Mouse (Mus musculus) forebrain, embryonic 14.5 days (tissue): ENCODE results near the gene 1810062G17Rik. TPM values are rescaled to one million over a fixed set of nuclear protein-coding genes. Genes with fewer than 3 reads are reported as not detected.

ENCODE experiments used
- ATAC-seq: fragments of 200-750 bp; cut with Nextera tagmentation; 2 replicates; pipeline ENCODE4 v1.8.0; 2017; ENCODE audit warnings: mild to moderate bottlenecking, moderate library complexity
- DNase-seq: peaks from one replicate; pipeline ENCODE4 v3.0.0-alpha.2; 2015; ENCODE audit warnings: low spot score
- H3K27ac ChIP-seq: fragments of 300-500 bp; sonication (generic); 2 replicates; pipeline ENCODE4 v1.5.1; 2014; ENCODE audit warnings: low read depth, mild to moderate bottlenecking, control low read depth, low read length, moderate library complexity
- H3K27me3 ChIP-seq: fragments of 300-500 bp; sonication (generic); replicated peaks from 2 replicates; pipeline ENCODE4 v1.6.1; 2014; ENCODE audit warnings: low read length, control low read depth, mixed read lengths; ENCODE audit not compliant: control insufficient read depth, insufficient read depth
- H3K36me3 ChIP-seq: fragments of 300-500 bp; sonication (generic); 2 replicates; pipeline ENCODE4 v1.6.1; 2014; ENCODE audit warnings: low read length, control low read depth; ENCODE audit not compliant: control insufficient read depth, insufficient read depth
- H3K4me1 ChIP-seq: fragments of 300-500 bp; sonication (generic); 2 replicates; pipeline ENCODE4 v1.6.1; 2014; ENCODE audit warnings: antibody characterized with exemption, low read length, control low read depth; ENCODE audit not compliant: control insufficient read depth, insufficient read depth
- H3K4me2 ChIP-seq: fragments of 300-500 bp; sonication (generic); 2 replicates; pipeline ENCODE4 v1.6.1; 2014; ENCODE audit warnings: mild to moderate bottlenecking, control low read depth, low read length
- H3K4me3 ChIP-seq: fragments of 300-500 bp; sonication (generic); 2 replicates; pipeline ENCODE4 v1.5.1; 2014; ENCODE audit warnings: low read depth, low read length, control low read depth
- H3K9ac ChIP-seq: fragments of 300-500 bp; sonication (generic); 2 replicates; pipeline ENCODE4 v1.6.1; 2014; ENCODE audit warnings: mild to moderate bottlenecking, low read length, control low read depth, moderate library complexity
- H3K9me3 ChIP-seq: fragments of 300-500 bp; sonication (generic); replicated peaks from 2 replicates; pipeline ENCODE4 v1.6.1; 2016; ENCODE audit warnings: low read length, control low read depth, mixed read lengths; ENCODE audit not compliant: control insufficient read depth
- WGBS: fragments of 180-500 bp; shearing (Covaris S2); extraction: QIAGEN DNeasy Blood & Tissue Kit; methylation state at CpG from one replicate; pipeline ENCODE4 v1.1.7; 2014; 5-methylcytosine and 5-hydroxymethylcytosine counted together
- polyA plus RNA-seq: library from polyadenylated mRNA; unstranded; fragments of >200 nt; fragmentation: Nextera tagmentation; extraction: Ambion mirVana; gene quantifications from 2 replicates; pipeline ENCODE4 v1.2.1, GENCODE M21; 2014

The 1810062G17Rik gene
- polyA plus RNA-seq, 1 experiment from 2014 or later: not detected

- ATAC-seq (no peak), DNase-seq (no peak)
- Histone ChIP-seq H3K27ac (no peak overlapping the region), H3K4me3 (no peak overlapping the region), H3K36me3 (no peaks in the 10 kb centered on the region), H3K9ac (no peak overlapping the region), H3K27me3 (no peaks in the 10 kb centered on the region), H3K4me1 (no peaks in the 10 kb centered on the region), H3K4me2 (no peak overlapping the region), H3K9me3 (no peaks in the 10 kb centered on the region)
- WGBS: 81% methylated on average over 1 of the region's 1 CpGs
These were observed 23.2 kb upstream of the 1810062G17Rik start for GRCm38 (mm10) chr3:36452502-36452901.

- 94% methylated on average over 8 of the region's 8 CpGs for WGBS
- no peak overlapping the region for H3K4me2 ChIP-seq
- no peak for ATAC-seq
- no peak for DNase-seq
- no peaks in the 10 kb centered on the region for H3K36me3 ChIP-seq
- H3K27me3 ChIP-seq: no peaks in the 10 kb centered on the region
- no peaks in the 10 kb centered on the region for H3K4me1 ChIP-seq
- no peaks in the 10 kb centered on the region for H3K9me3 ChIP-seq
- H3K4me3 ChIP-seq: no peak overlapping the region
- H3K9ac ChIP-seq: no peak overlapping the region
- no peak overlapping the region for H3K27ac ChIP-seq
These were observed 20.6 kb upstream of the 1810062G17Rik start for GRCm38 (mm10) chr3:36455124-36455523.

- Histone ChIP-seq H3K9ac (no peak overlapping the region), H3K4me2 (no peak overlapping the region), H3K4me3 (no peak overlapping the region), H3K27me3 (no peaks in the 10 kb centered on the region), H3K27ac (no peak overlapping the region), H3K4me1 (no peaks in the 10 kb centered on the region), H3K9me3 (no peaks in the 10 kb centered on the region), H3K36me3 (no peaks in the 10 kb centered on the region)
- DNase-seq (no peak), ATAC-seq (no peak)
- 87% methylated on average over 3 of the region's 3 CpGs for WGBS
These were observed 20.2 kb upstream of the 1810062G17Rik start for GRCm38 (mm10) chr3:36455566-36455965.

- WGBS: 89% methylated on average over 7 of the region's 7 CpGs
- no peaks in the 10 kb centered on the region for H3K4me1 ChIP-seq
These were observed 15.0 kb upstream of the 1810062G17Rik start for GRCm38 (mm10) chr3:36460717-36461116.

GRCm38 (mm10) chr3:36461819-36462218, 13.9 kb upstream of the 1810062G17Rik start:
- WGBS: 62% methylated on average over 5 of the region's 5 CpGs
- Histone ChIP-seq H3K9me3 (no peaks in the 10 kb centered on the region), H3K36me3 (no peaks in the 10 kb centered on the region), H3K4me3 (no peak overlapping the region), H3K27me3 (no peaks in the 10 kb centered on the region), H3K4me2 (no peak overlapping the region), H3K27ac (no peak overlapping the region), H3K9ac (no peak overlapping the region), H3K4me1 (no peaks in the 10 kb centered on the region)
- no peak for DNase-seq
- no peak for ATAC-seq

More at GRCm38 (mm10) chr3:36460717-36461116, 15.0 kb upstream of the 1810062G17Rik start:
- Histone ChIP-seq H3K4me3 (no peak overlapping the region), H3K9ac (no peak overlapping the region), H3K27ac (no peak overlapping the region), H3K4me2 (no peak overlapping the region), H3K27me3 (no peaks in the 10 kb centered on the region), H3K9me3 (no peaks in the 10 kb centered on the region), H3K36me3 (no peaks in the 10 kb centered on the region)
- ATAC-seq: no peak
- no peak for DNase-seq

- H3K27me3 ChIP-seq: no peaks in the 10 kb centered on the region
- DNase-seq (no peak), ATAC-seq (no peak)
- no peaks in the 10 kb centered on the region for H3K4me1 ChIP-seq
- H3K27ac ChIP-seq: no peak overlapping the region
- H3K4me2 ChIP-seq: no peak overlapping the region
- no peaks in the 10 kb centered on the region for H3K36me3 ChIP-seq
- H3K4me3 ChIP-seq: no peak overlapping the region
- WGBS: 21% methylated on average over 1 of the region's 1 CpGs
- H3K9ac ChIP-seq: no peak overlapping the region
- H3K9me3 ChIP-seq: no peaks in the 10 kb centered on the region
These were observed 13.4 kb upstream of the 1810062G17Rik start for GRCm38 (mm10) chr3:36462348-36462747.

DNA sequence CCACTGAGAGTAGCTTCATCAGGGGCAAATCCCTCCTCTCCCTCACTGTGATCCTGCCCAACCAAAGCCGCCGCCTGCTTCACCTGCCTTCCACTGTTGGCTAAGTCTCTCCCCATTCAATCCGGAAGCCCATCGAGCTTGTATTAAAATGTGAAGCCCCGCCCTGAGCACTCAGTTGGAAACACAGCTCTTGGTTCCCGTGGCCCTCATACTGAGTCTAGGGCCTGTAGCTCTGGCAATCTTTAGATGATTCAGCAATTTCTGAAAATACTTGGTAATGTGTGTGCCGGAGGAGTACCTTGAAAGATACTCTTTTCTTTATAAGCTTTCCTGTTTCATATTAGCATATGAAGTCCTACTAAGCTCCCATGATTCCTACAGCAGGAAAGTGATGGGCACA, 10.2 kb upstream of the 1810062G17Rik start:
- ATAC-seq (no peak), DNase-seq (no peak)
- Histone ChIP-seq H3K4me2 (no peak overlapping the region), H3K9ac (no peak overlapping the region), H3K36me3 (no peaks in the 10 kb centered on the region), H3K9me3 (no peaks in the 10 kb centered on the region), H3K27ac (no peak overlapping the region), H3K4me3 (no peak overlapping the region), H3K4me1 (no peaks in the 10 kb centered on the region), H3K27me3 (no peaks in the 10 kb centered on the region)
- WGBS: 53% methylated on average over 7 of the region's 7 CpGs

DNA sequence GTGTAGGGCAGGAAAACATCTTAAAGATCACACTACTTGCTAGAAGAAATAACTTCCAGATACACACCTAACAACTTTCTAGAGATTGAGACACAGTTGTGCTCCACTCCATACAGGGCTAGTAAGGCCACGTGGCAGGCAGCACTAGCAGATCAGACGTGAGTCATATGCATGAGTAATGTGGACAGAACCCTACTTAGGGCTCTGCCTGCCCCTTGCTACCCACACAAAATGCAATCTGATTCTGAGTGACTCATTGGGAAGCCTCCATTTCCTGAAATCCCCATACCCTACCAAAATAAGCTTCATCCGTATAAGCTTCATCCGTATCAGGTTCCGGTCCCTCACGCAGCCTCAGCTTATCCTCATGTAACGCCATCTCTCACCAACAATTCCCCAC, 8.1 kb upstream of the 1810062G17Rik start:
- WGBS: 95% methylated on average over 7 of the region's 7 CpGs
- Histone ChIP-seq H3K27me3 (no peaks in the 10 kb centered on the region), H3K4me1 (no peaks in the 10 kb centered on the region), H3K4me3 (no peak overlapping the region), H3K9ac (no peak overlapping the region), H3K27ac (no peak overlapping the region), H3K4me2 (no peak overlapping the region), H3K9me3 (no peaks in the 10 kb centered on the region), H3K36me3 (no peaks in the 10 kb centered on the region)
- ATAC-seq (no peak), DNase-seq (no peak)

GRCm38 (mm10) chr3:36468871-36469270, 6.9 kb upstream of the 1810062G17Rik start:
- no peak for DNase-seq
- no peak overlapping the region for H3K4me3 ChIP-seq
- no peaks in the 10 kb centered on the region for H3K4me1 ChIP-seq
- H3K9ac ChIP-seq: no peak overlapping the region
- no peaks in the 10 kb centered on the region for H3K36me3 ChIP-seq
- no peaks in the 10 kb centered on the region for H3K9me3 ChIP-seq
- no peak overlapping the region for H3K27ac ChIP-seq
- H3K4me2 ChIP-seq: no peak overlapping the region
- ATAC-seq: no peak
- no peaks in the 10 kb centered on the region for H3K27me3 ChIP-seq
- WGBS: 63% methylated on average over 2 of the region's 2 CpGs
